Mouse (Mus musculus): Measurements from ENCODE around the gene Syn3.
"Not testable (repeated sequence)": the region's sequence is repeated elsewhere in the genome, so short reads cannot be mapped to it uniquely, and the experiment has no call there.

Gene Syn3

GRCm38 (mm10) chr10:86468612-86469546, 29.8 kb downstream of the Syn3 start:
- DNase-seq (ENCODE audit: extremely low spot score), result no peak

- DNase-seq (ENCODE audit: extremely low spot score), result peak; percentile 85
Measured at GRCm38 (mm10) chr10:86463538-86464199, 35.0 kb downstream of the Syn3 start.

- no peak for DNase-seq (ENCODE audit: extremely low spot score)
Measured at GRCm38 (mm10) chr10:86459643-86460042, 39.1 kb downstream of the Syn3 start.

GRCm38 (mm10) chr10:86457665-86458209, 41.0 kb downstream of the Syn3 start:
- no peak for DNase-seq (ENCODE audit: extremely low spot score)

- peak; percentile 70 for DNase-seq (ENCODE audit: extremely low spot score)
Measured at GRCm38 (mm10) chr10:86457195-86457594, 41.5 kb downstream of the Syn3 start.

- no peak for DNase-seq (ENCODE audit: extremely low spot score)
Measured at GRCm38 (mm10) chr10:86455296-86456055, 43.2 kb downstream of the Syn3 start.

- DNase-seq (ENCODE audit: extremely low spot score), result peak; percentile 67
Measured at GRCm38 (mm10) chr10:86452326-86452995, 46.2 kb downstream of the Syn3 start.

GRCm38 (mm10) chr10:86451294-86451693, 47.4 kb downstream of the Syn3 start:
- DNase-seq (ENCODE audit: extremely low spot score), result no peak

- DNase-seq (ENCODE audit: extremely low spot score), result no peak
Measured at GRCm38 (mm10) chr10:86446649-86447048, 52.0 kb downstream of the Syn3 start.

- no peak for DNase-seq (ENCODE audit: extremely low spot score)
Measured at GRCm38 (mm10) chr10:86445207-86445606, 53.5 kb downstream of the Syn3 start.

- no peak for DNase-seq (ENCODE audit: extremely low spot score)
Measured at GRCm38 (mm10) chr10:86444665-86445064, 54.0 kb downstream of the Syn3 start.

- DNase-seq (ENCODE audit: extremely low spot score), result no peak
Measured at GRCm38 (mm10) chr10:86441765-86442164, 56.9 kb downstream of the Syn3 start.

GRCm38 (mm10) chr10:86439640-86440039, 59.1 kb downstream of the Syn3 start:
- no peak for DNase-seq (ENCODE audit: extremely low spot score)

GRCm38 (mm10) chr10:86437294-86437693, 61.4 kb downstream of the Syn3 start:
- DNase-seq (ENCODE audit: extremely low spot score), result no peak

- DNase-seq (ENCODE audit: extremely low spot score), result not testable (repeated sequence)
Measured at GRCm38 (mm10) chr10:86435006-86435405, 63.7 kb downstream of the Syn3 start.

- DNase-seq (ENCODE audit: extremely low spot score), result no peak
Measured at GRCm38 (mm10) chr10:86429651-86430050, 69.0 kb downstream of the Syn3 start.

- no peak for DNase-seq (ENCODE audit: extremely low spot score)
Measured at GRCm38 (mm10) chr10:86427956-86428355, 70.7 kb downstream of the Syn3 start.

GRCm38 (mm10) chr10:86425690-86426530, 72.8 kb downstream of the Syn3 start:
- peak; percentile 27 for DNase-seq (ENCODE audit: extremely low spot score)

- DNase-seq (ENCODE audit: extremely low spot score), result no peak
Measured at GRCm38 (mm10) chr10:86421731-86422370, 76.8 kb downstream of the Syn3 start.

- DNase-seq (ENCODE audit: extremely low spot score), result no peak
Measured at GRCm38 (mm10) chr10:86418931-86419330, 79.8 kb downstream of the Syn3 start.
